Mouse (Mus musculus) ovary, postnatal 36 days (tissue): ENCODE data around the gene Snca.

Source experiments
- DNase-seq: peaks from one replicate; pipeline ENCODE4 v3.0.0; 2022; ENCODE audit warnings: low spot score, mixed read lengths

The Snca gene

GRCm38 (mm10) chr6:60829282-60829891 lies at the start of gene Snca:
Snca (minus strand) TSS chr6:60829855.
- DNase-seq = peak; percentile 2

GRCm38 (mm10) chr6:60870126-60870525 lies 40.5 kb upstream of the Snca start:
- DNase-seq = no peak

GRCm38 (mm10) chr6:60856599-60856998 lies 26.9 kb upstream of the Snca start:
- no peak for DNase-seq

GRCm38 (mm10) chr6:60851690-60852089 lies 22.0 kb upstream of the Snca start:
- DNase-seq = no peak

- peak; percentile 59 for DNase-seq
Measured at GRCm38 (mm10) chr6:60828429-60829264, 1.0 kb downstream of the Snca start.

- no peak for DNase-seq
Measured at GRCm38 (mm10) chr6:60828047-60828428, 1.6 kb downstream of the Snca start.

GRCm38 (mm10) chr6:60827290-60827689 lies 2.4 kb downstream of the Snca start:
- DNase-seq = no peak

GRCm38 (mm10) chr6:60819272-60819671 lies 10.4 kb downstream of the Snca start:
- no peak for DNase-seq

GRCm38 (mm10) chr6:60813516-60813915 lies 16.1 kb downstream of the Snca start:
- no peak for DNase-seq

- DNase-seq = no peak
Measured at GRCm38 (mm10) chr6:60798266-60798665, 31.4 kb downstream of the Snca start.

- DNase-seq = no peak
Measured at GRCm38 (mm10) chr6:60793659-60794365, 35.8 kb downstream of the Snca start.

GRCm38 (mm10) chr6:60786955-60787354 lies 42.7 kb downstream of the Snca start:
- DNase-seq = no peak

GRCm38 (mm10) chr6:60771899-60772298 lies 57.8 kb downstream of the Snca start:
- no peak for DNase-seq

- no peak for DNase-seq
Measured at GRCm38 (mm10) chr6:60765696-60766095, 64.0 kb downstream of the Snca start.

- no peak for DNase-seq
Measured at GRCm38 (mm10) chr6:60762864-60763263, 66.8 kb downstream of the Snca start.

- no peak for DNase-seq
Measured at GRCm38 (mm10) chr6:60761710-60762109, 67.9 kb downstream of the Snca start.

GRCm38 (mm10) chr6:60754975-60755374 lies 74.7 kb downstream of the Snca start:
- no peak for DNase-seq

GRCm38 (mm10) chr6:60745965-60746364 lies 83.7 kb downstream of the Snca start:
- no peak for DNase-seq

GRCm38 (mm10) chr6:60741427-60742071 lies 88.1 kb downstream of the Snca start:
- no peak for DNase-seq

- DNase-seq = no peak
Measured at GRCm38 (mm10) chr6:60739776-60740175, 89.9 kb downstream of the Snca start.

GRCm38 (mm10) chr6:60731164-60731563 lies 98.5 kb downstream of the Snca start:
- no peak for DNase-seq

- DNase-seq = no peak
Measured at GRCm38 (mm10) chr6:60724110-60724829, 105.4 kb downstream of the Snca start.
